Mouse (Mus musculus): Measurements from ENCODE around the gene P3h1.
"Not testable (repeated sequence)": the region's sequence is repeated elsewhere in the genome, so short reads cannot be mapped to it uniquely, and the experiment has no call there.

The P3h1 gene

DNA sequence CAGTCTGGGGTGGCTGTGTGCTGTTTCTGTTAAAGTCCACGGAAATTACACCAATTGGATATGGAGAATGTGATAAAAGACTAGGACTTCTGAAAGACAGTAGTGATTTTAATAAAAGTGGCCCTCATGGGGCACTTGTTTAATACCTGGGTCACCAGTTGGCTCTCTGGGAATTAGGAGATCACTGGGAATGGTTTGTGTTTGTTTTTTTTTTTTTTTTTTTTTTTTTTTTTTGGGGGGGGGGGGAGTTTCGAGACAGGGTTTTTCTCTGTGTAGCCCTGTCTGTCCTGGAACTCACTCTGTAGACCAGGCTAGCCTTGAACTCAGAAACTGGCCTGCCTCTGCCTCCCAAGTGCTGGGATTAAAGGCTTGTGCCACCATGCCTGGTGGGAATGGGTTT lies 43.0 kb downstream of the P3h1 start:
- Histone ChIP-seq H3K27me3 (ENCODE audit: control insufficient read depth, insufficient read depth, low read length, poor library complexity, severe bottlenecking) (no peaks in the 10 kb centered on the region), H3K36me3 (ENCODE audit: control insufficient read depth, insufficient read depth, low read length, poor library complexity, severe bottlenecking) (peaks cover 26% of the 10 kb centered on the region)
- DNase-seq (ENCODE audit: low read depth, low spot score) = no peak

DNA sequence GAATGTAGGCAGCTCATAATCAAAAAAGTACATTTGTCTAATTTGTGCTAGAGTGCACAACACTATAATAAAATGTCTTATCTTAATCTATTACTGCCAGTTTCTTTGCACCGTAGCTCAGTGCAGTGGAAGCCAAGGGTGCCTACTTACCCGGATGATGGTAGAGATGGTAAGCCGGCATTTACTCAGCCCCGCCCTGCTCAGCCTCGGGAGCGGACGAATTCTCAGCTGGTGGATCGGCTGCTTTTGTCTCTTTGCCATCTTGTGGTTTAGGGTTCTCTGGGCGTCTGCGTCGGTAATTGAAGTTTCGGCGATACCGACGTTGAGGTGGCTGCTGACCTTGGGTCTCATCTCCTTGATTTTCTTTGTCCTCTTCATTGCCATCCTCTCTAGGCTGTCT lies 46.1 kb downstream of the P3h1 start:
- not testable (repeated sequence) for DNase-seq (ENCODE audit: low read depth, low spot score); H3K27me3 ChIP-seq (ENCODE audit: control insufficient read depth, insufficient read depth, low read length, poor library complexity, severe bottlenecking)
- H3K36me3 ChIP-seq (ENCODE audit: control insufficient read depth, insufficient read depth, low read length, poor library complexity, severe bottlenecking) = peaks cover 33% of the 10 kb centered on the region

DNA sequence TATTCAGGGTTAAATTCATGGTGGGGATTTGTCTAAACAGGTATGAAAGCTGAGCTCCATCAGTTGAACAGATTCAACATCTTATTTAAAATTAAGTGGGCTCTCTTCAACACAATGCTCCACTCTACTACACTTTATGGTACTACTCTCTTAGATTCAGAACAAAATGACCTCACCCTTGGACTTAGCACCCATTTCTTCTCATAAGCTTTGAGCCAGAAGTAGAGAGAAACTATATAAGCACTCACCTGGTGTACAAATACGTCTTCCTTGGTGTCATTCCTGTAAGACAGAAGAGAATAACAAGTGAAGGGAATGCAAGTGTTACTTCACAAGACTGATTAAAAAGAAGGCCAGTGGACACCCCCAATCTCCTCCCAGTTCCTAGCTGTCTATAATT lies 52.1 kb downstream of the P3h1 start:
- no peak for DNase-seq (ENCODE audit: low read depth, low spot score)

DNA sequence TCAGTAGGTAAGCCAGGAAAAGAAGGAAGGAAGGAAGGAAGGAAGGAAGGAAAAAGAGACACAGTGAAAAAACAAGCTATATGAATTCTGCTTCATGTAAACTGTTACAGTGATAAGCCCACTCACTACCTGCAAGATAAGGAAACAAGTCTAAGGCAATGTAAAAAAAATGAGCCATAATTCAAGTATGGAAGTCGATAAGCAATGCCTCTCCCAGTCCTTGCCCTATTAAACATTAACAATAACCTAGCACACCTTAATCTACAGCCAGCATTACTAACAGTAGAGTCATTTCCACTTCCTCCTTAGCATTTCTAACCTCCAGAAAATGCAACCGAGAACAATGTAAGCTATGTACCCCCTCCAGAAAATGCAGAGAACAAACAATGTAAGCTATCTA lies 52.6 kb downstream of the P3h1 start:
- Histone ChIP-seq H3K36me3 (ENCODE audit: control insufficient read depth, insufficient read depth, low read length, poor library complexity, severe bottlenecking) (peaks cover 14% of the 10 kb centered on the region), H3K27me3 (ENCODE audit: control insufficient read depth, insufficient read depth, low read length, poor library complexity, severe bottlenecking) (no peaks in the 10 kb centered on the region)
- DNase-seq (ENCODE audit: low read depth, low spot score) = no peak

More for the DNA sequence above, 52.1 kb downstream of the P3h1 start:
- peaks cover 14% of the 10 kb centered on the region for H3K36me3 ChIP-seq (ENCODE audit: control insufficient read depth, insufficient read depth, low read length, poor library complexity, severe bottlenecking)
- H3K27me3 ChIP-seq (ENCODE audit: control insufficient read depth, insufficient read depth, low read length, poor library complexity, severe bottlenecking) = no peaks in the 10 kb centered on the region

DNA sequence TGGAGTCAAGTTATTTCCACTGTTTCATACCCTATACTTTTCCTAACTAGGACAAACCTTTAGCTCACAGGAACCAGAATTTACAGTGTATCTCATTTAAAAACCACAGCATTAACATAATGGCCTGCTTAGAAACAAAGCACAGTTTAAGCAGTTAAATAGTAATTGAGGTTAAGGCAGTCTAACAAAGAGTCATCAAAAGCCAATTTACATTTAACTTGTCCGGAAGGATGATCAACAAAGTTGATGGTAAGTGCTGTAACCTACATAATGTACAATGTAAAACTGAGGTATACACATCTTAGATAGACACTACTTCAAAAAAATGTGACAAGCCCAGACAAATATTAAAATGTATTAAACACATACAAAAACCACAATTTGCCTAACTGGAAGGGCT lies 59.2 kb downstream of the P3h1 start:
- H3K27me3 ChIP-seq (ENCODE audit: control insufficient read depth, insufficient read depth, low read length, poor library complexity, severe bottlenecking) = no peaks in the 10 kb centered on the region
- peaks cover 2% of the 10 kb centered on the region; the same call in 1 of the 2 replicates for H3K36me3 ChIP-seq (ENCODE audit: control insufficient read depth, insufficient read depth, low read length, poor library complexity, severe bottlenecking)
- no peak for DNase-seq (ENCODE audit: low read depth, low spot score)

DNA sequence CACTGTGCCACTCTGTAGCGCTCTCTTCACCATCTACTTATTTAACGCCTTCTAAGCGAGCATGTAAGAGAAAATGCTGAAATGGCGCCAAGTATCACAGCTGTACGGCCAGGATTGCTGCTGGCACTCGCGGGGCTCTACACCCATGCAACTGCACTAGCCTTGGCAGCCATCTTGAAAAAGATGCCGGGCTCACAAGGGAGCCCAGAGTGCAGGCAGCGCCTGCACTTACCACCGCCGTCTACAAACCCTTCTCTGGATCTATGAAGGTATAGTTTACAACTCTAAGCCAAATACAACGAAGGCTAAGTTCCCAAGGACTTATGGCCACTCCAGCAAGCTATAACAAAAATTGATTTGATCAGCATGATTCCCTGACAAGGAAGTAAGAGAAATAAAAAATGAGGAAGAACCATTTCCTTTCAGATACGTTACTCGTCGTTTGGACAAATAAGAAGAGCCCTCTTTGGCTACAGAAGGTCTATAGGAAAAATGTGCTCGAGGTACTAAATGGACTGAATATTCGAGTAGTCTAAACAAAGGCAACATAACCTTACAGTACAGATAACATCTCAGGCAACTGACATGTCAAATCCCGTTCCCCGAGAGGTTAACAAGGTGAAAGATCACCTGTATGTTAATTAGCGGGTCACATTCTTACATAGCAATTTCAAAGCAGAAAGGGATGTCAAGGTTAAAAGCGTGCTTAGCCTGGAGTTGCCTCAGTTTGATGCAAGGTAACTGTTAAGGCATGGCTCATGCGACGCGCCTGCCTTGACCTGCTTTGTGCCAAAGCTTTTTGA lies 60.3 kb downstream of the P3h1 start:
- H3K36me3 ChIP-seq (ENCODE audit: control insufficient read depth, insufficient read depth, low read length, poor library complexity, severe bottlenecking) = no peaks in the 10 kb centered on the region
- no peaks in the 10 kb centered on the region for H3K27me3 ChIP-seq (ENCODE audit: control insufficient read depth, insufficient read depth, low read length, poor library complexity, severe bottlenecking)
- DNase-seq (ENCODE audit: low read depth, low spot score) = peak; percentile 51

DNA sequence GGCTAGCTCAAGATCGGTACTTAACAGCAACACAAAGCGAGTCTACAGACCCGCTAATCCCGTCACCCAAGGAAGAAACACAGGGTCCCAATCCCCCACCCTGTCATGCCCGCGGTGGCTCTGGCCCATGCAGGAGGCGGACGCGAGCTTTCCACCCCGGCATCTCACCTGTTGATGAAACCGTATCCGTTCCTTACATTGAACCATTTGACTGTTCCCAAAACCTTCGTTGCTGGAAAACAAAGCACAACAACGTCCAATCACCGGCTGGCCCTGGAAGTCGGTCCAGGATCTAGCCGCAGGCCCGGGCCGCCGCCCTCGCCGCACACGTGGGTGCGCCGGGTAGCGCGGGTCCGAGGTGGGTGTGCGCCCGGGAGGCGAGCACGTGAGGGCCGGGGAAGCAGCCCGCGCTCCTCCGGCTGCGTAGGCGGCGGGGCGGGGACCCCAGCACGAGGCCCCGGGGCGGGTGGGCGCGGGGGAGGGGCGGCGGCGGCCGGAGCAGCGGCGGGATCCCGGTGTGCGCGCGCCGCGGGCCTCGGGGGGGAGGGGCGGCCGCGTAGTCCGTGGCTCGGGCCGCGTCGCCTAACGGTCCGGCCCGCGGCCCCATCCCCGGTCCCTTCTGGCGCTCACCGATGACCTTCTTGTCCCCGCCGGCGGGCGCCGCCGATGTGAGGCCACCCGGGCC lies 61.0 kb downstream of the P3h1 start:
- DNase-seq (ENCODE audit: low read depth, low spot score) = peak; percentile 45
- Histone ChIP-seq H3K27me3 (ENCODE audit: control insufficient read depth, insufficient read depth, low read length, poor library complexity, severe bottlenecking) (no peaks in the 10 kb centered on the region), H3K36me3 (ENCODE audit: control insufficient read depth, insufficient read depth, low read length, poor library complexity, severe bottlenecking) (no peaks in the 10 kb centered on the region)

DNA sequence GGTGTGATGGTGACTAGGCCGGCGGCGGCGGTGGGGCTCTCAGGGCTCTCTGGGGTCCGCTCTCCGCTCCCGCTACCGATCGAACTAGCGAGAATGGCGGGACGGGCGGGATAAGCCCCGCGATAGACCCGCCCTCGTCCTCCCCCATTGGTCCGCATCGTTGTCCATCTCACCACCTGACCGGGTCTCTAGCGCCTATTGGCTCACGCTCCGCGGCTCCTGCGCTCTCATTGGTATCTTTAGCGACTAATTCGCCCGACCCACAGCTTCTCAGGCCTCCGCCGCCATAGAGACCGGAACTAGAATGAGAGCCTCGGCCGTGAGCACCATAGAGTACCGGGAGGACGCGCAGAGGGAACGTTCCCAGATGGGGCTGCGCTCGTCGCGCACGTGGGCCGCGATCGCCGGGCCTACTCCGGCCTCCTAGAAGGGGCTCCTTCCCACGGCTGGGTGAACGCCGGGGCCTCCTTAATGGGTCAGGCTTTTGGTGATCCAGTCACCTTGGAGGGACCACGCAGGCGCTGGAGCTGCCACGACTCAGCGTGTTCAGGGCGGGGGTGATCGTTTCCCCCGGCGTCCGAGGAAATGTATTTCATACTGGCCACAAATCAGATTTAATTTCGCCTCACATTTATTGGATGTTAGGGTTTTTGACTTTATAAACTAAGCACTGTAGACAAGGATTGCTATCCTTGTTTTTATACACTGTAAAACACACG lies 61.9 kb downstream of the P3h1 start, which contains the start of gene Ybx1:
Gene Ybx1 (minus strand): TSS at position 190 of the 719 bp plus-strand sequence.
- Histone ChIP-seq H3K27me3 (ENCODE audit: control insufficient read depth, insufficient read depth, low read length, poor library complexity, severe bottlenecking) (no peaks in the 10 kb centered on the region), H3K36me3 (ENCODE audit: control insufficient read depth, insufficient read depth, low read length, poor library complexity, severe bottlenecking) (no peaks in the 10 kb centered on the region)
- DNase-seq (ENCODE audit: low read depth, low spot score) = peak; percentile 98

DNA sequence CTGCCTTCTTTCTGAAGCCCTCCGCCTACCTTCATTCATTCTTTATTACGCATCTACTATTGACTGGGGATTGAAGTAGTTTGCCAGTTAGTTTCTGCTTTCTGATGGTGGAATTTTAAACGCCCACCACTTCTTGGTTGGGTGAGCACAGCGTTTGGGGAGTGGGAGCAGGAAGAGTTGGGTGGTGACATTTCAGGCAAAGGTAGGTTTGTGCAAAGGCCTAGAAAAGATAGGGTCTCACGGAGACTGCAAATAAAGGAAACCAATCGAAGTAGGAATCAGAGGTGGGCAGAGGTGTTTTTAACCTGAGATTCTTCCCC lies 62.4 kb downstream of the P3h1 start:
- Histone ChIP-seq H3K27me3 (ENCODE audit: control insufficient read depth, insufficient read depth, low read length, poor library complexity, severe bottlenecking) (no peaks in the 10 kb centered on the region), H3K36me3 (ENCODE audit: control insufficient read depth, insufficient read depth, low read length, poor library complexity, severe bottlenecking) (no peaks in the 10 kb centered on the region)
- no peak for DNase-seq (ENCODE audit: low read depth, low spot score)

DNA sequence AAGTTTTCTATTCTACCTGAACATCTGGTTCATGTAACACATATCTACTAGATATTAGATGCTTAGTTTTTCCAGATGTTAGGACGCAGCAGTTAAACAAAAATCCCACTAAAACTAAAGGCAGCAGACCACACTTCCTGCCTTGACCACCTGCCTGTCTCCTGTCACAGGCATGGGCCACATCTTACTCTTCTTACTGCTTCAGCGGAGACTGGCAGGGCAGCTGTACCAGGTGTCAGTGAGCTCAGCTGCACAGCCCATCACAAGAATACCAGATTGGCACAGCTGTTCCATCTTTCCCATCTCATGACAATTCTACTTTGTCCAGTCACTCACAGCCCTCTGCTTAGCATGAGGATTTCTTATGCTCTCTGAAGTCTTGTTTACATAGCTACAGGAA lies 64.6 kb downstream of the P3h1 start:
- DNase-seq (ENCODE audit: low read depth, low spot score) = no peak
- Histone ChIP-seq H3K27me3 (ENCODE audit: control insufficient read depth, insufficient read depth, low read length, poor library complexity, severe bottlenecking) (no peaks in the 10 kb centered on the region), H3K36me3 (ENCODE audit: control insufficient read depth, insufficient read depth, low read length, poor library complexity, severe bottlenecking) (no peaks in the 10 kb centered on the region)
